Mouse (Mus musculus): Measurements from ENCODE around the gene Arid5b. TPM values are rescaled to one million over a fixed set of nuclear protein-coding genes. Genes with fewer than 3 reads are reported as not detected.

Arid5b gene
- polyA plus RNA-seq, 1 experiment, result 4.5 TPM

- no peak for DNase-seq (ENCODE audit: low read depth in 1 of 2, low spot score in 2 of 2)
- H3K4me1 ChIP-seq (ENCODE audit: control insufficient read depth, insufficient read depth, insufficient read length), result peaks cover 6% of the 10 kb centered on the region; the same call in 1 of the 2 replicates
- H3K4me3 ChIP-seq (ENCODE audit: extremely low read depth, insufficient read depth, insufficient read length), result no peak overlapping the region
- WGBS, result 82% methylated on average over 5 of the region's 8 CpGs
- peaks cover 2% of the 10 kb centered on the region; the same call in 1 of the 2 replicates for H3K36me3 ChIP-seq (ENCODE audit: control insufficient read depth, insufficient read depth, low read length)
- H3K27ac ChIP-seq (ENCODE audit: insufficient read depth, low read length), result no peak overlapping the region
- TF ChIP-seq CTCF (IDR thresholded peaks at IDR 0.05; ENCODE audit: extremely low read depth, insufficient read depth, insufficient read length, insufficient replicate concordance) (no peak), POLR2A (IDR thresholded peaks at IDR 0.05; ENCODE audit: low read depth, low read length) (no peak)
- H3K27me3 ChIP-seq (ENCODE audit: control insufficient read depth, insufficient read depth, low read length), result no peaks in the 10 kb centered on the region
Measured at GRCm38 (mm10) chr10:68191146-68191545, 87.4 kb downstream of the Arid5b start.

GRCm38 (mm10) chr10:68189847-68190246 lies 88.7 kb downstream of the Arid5b start:
- Histone ChIP-seq H3K27ac (ENCODE audit: insufficient read depth, low read length) (no peak overlapping the region), H3K36me3 (ENCODE audit: control insufficient read depth, insufficient read depth, low read length) (peaks cover 10% of the 10 kb centered on the region), H3K27me3 (ENCODE audit: control insufficient read depth, insufficient read depth, low read length) (no peaks in the 10 kb centered on the region), H3K4me1 (ENCODE audit: control insufficient read depth, insufficient read depth, insufficient read length) (peaks cover 6% of the 10 kb centered on the region; the same call in 1 of the 2 replicates), H3K4me3 (ENCODE audit: extremely low read depth, insufficient read depth, insufficient read length) (no peak overlapping the region)
- no peak for TF ChIP-seq CTCF (IDR thresholded peaks at IDR 0.05; ENCODE audit: extremely low read depth, insufficient read depth, insufficient read length, insufficient replicate concordance)
- no peak for TF ChIP-seq POLR2A (IDR thresholded peaks at IDR 0.05; ENCODE audit: low read depth, low read length)
- DNase-seq (ENCODE audit: low read depth in 1 of 2, low spot score in 2 of 2), result no peak
- 92% methylated on average over 3 of the region's 3 CpGs for WGBS

- WGBS, result 88% methylated on average over 7 of the region's 7 CpGs
- DNase-seq (ENCODE audit: low read depth in 1 of 2, low spot score in 2 of 2), result no peak
Measured at GRCm38 (mm10) chr10:68183096-68183495, 95.4 kb downstream of the Arid5b start.

GRCm38 (mm10) chr10:68182266-68182665 lies 96.3 kb downstream of the Arid5b start:
- H3K4me3 ChIP-seq (ENCODE audit: extremely low read depth, insufficient read depth, insufficient read length), result no peak overlapping the region
- H3K27ac ChIP-seq (ENCODE audit: insufficient read depth, low read length), result no peak overlapping the region
- no peaks in the 10 kb centered on the region for H3K27me3 ChIP-seq (ENCODE audit: control insufficient read depth, insufficient read depth, low read length)
- H3K4me1 ChIP-seq (ENCODE audit: control insufficient read depth, insufficient read depth, insufficient read length), result no peaks in the 10 kb centered on the region
- no peak for DNase-seq (ENCODE audit: low read depth in 1 of 2, low spot score in 2 of 2)
- TF ChIP-seq CTCF (IDR thresholded peaks at IDR 0.05; ENCODE audit: extremely low read depth, insufficient read depth, insufficient read length, insufficient replicate concordance) (no peak), POLR2A (IDR thresholded peaks at IDR 0.05; ENCODE audit: low read depth, low read length) (no peak)
- peaks cover 14% of the 10 kb centered on the region for H3K36me3 ChIP-seq (ENCODE audit: control insufficient read depth, insufficient read depth, low read length)
- WGBS, result 95% methylated on average over 6 of the region's 6 CpGs

More at GRCm38 (mm10) chr10:68183096-68183495, 95.4 kb downstream of the Arid5b start:
- Histone ChIP-seq H3K36me3 (ENCODE audit: control insufficient read depth, insufficient read depth, low read length) (peaks cover 14% of the 10 kb centered on the region), H3K4me3 (ENCODE audit: extremely low read depth, insufficient read depth, insufficient read length) (no peak overlapping the region), H3K27me3 (ENCODE audit: control insufficient read depth, insufficient read depth, low read length) (no peaks in the 10 kb centered on the region), H3K27ac (ENCODE audit: insufficient read depth, low read length) (no peak overlapping the region), H3K4me1 (ENCODE audit: control insufficient read depth, insufficient read depth, insufficient read length) (no peaks in the 10 kb centered on the region)
- no peak for TF ChIP-seq POLR2A (IDR thresholded peaks at IDR 0.05; ENCODE audit: low read depth, low read length)
- no peak for TF ChIP-seq CTCF (IDR thresholded peaks at IDR 0.05; ENCODE audit: extremely low read depth, insufficient read depth, insufficient read length, insufficient replicate concordance)

- 92% methylated on average over 10 of the region's 10 CpGs for WGBS
- no peak for DNase-seq (ENCODE audit: low read depth in 1 of 2, low spot score in 2 of 2)
- Histone ChIP-seq H3K27ac (ENCODE audit: insufficient read depth, low read length) (no peak overlapping the region), H3K27me3 (ENCODE audit: control insufficient read depth, insufficient read depth, low read length) (no peaks in the 10 kb centered on the region), H3K4me1 (ENCODE audit: control insufficient read depth, insufficient read depth, insufficient read length) (no peaks in the 10 kb centered on the region), H3K4me3 (ENCODE audit: extremely low read depth, insufficient read depth, insufficient read length) (no peak overlapping the region), H3K36me3 (ENCODE audit: control insufficient read depth, insufficient read depth, low read length) (peaks cover 12% of the 10 kb centered on the region)
- no peak for TF ChIP-seq CTCF (IDR thresholded peaks at IDR 0.05; ENCODE audit: extremely low read depth, insufficient read depth, insufficient read length, insufficient replicate concordance)
- TF ChIP-seq POLR2A (IDR thresholded peaks at IDR 0.05; ENCODE audit: low read depth, low read length), result no peak
Measured at GRCm38 (mm10) chr10:68181156-68181555, 97.4 kb downstream of the Arid5b start.

GRCm38 (mm10) chr10:68180721-68181120 lies 97.8 kb downstream of the Arid5b start:
- WGBS, result 89% methylated on average over 7 of the region's 7 CpGs
- TF ChIP-seq CTCF (IDR thresholded peaks at IDR 0.05; ENCODE audit: extremely low read depth, insufficient read depth, insufficient read length, insufficient replicate concordance) (no peak), POLR2A (IDR thresholded peaks at IDR 0.05; ENCODE audit: low read depth, low read length) (no peak)
- no peak overlapping the region for H3K27ac ChIP-seq (ENCODE audit: insufficient read depth, low read length)
- H3K36me3 ChIP-seq (ENCODE audit: control insufficient read depth, insufficient read depth, low read length), result peaks cover 10% of the 10 kb centered on the region
- DNase-seq (ENCODE audit: low read depth in 1 of 2, low spot score in 2 of 2), result no peak
- H3K4me1 ChIP-seq (ENCODE audit: control insufficient read depth, insufficient read depth, insufficient read length), result no peaks in the 10 kb centered on the region
- H3K4me3 ChIP-seq (ENCODE audit: extremely low read depth, insufficient read depth, insufficient read length), result no peak overlapping the region
- H3K27me3 ChIP-seq (ENCODE audit: control insufficient read depth, insufficient read depth, low read length), result no peaks in the 10 kb centered on the region

- no peak for TF ChIP-seq CTCF (IDR thresholded peaks at IDR 0.05; ENCODE audit: extremely low read depth, insufficient read depth, insufficient read length, insufficient replicate concordance)
- TF ChIP-seq POLR2A (IDR thresholded peaks at IDR 0.05; ENCODE audit: low read depth, low read length), result no peak
- Histone ChIP-seq H3K36me3 (ENCODE audit: control insufficient read depth, insufficient read depth, low read length) (peaks cover 7% of the 10 kb centered on the region), H3K4me3 (ENCODE audit: extremely low read depth, insufficient read depth, insufficient read length) (no peak overlapping the region), H3K27ac (ENCODE audit: insufficient read depth, low read length) (no peak overlapping the region), H3K4me1 (ENCODE audit: control insufficient read depth, insufficient read depth, insufficient read length) (no peaks in the 10 kb centered on the region), H3K27me3 (ENCODE audit: control insufficient read depth, insufficient read depth, low read length) (no peaks in the 10 kb centered on the region)
- WGBS, result 88% methylated on average over 4 of the region's 4 CpGs
- no peak for DNase-seq (ENCODE audit: low read depth in 1 of 2, low spot score in 2 of 2)
Measured at GRCm38 (mm10) chr10:68180151-68180550, 98.4 kb downstream of the Arid5b start.
